Mouse (Mus musculus) cerebellum, adult 18-20 months (tissue): ENCODE data around the gene Dll4.

ENCODE experiments used
- DNase-seq, 2 experiments: peaks; one replicate each; pipeline ENCODE4 v3.0.0; 2021

Gene Dll4

DNA sequence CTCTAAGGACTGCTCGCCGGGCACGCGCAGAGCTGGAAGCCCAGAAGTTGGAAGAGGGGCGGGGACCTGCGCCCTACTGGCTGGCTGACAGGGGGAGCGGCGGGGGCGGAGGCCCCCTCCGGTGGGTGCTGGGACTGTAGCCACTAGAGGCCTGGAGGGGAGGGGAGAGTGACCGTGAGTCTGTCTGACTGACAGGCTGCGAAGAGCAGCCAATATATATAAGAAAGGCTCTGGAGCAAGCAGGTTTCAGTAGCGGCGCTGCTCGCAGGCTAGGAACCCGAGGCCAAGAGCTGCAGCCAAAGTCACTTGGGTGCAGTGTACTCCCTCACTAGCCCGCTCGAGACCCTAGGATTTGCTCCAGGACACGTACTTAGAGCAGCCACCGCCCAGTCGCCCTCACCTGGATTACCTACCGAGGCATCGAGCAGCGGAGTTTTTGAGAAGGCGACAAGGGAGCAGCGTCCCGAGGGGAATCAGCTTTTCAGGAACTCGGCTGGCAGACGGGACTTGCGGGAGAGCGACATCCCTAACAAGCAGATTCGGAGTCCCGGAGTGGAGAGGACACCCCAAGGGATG lies at the start of gene Dll4:
Gene Dll4 (plus strand): TSS at position 217 of the 576 bp plus-strand sequence.
- no peak for DNase-seq

DNA sequence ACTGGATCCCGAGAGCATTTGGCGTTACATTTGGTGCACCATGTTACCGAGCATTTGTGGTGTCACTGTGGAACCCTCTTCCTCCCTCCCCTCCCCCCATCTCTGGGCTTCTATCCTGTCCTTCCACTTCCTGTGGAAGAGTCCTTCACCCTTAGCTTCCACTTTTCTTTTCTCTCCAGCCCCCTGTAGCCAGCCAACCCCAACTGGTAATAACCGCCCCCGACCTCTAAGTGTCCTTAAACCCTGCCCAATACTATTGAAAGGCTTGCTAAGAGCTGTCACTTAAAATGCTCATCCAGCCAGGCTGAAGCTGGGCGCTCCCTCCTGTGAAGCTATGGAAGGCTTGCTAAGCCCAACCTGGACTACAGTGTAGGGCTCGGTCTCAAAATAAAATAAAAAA lies 48.7 kb upstream of the Dll4 start:
- no peak for DNase-seq

DNA sequence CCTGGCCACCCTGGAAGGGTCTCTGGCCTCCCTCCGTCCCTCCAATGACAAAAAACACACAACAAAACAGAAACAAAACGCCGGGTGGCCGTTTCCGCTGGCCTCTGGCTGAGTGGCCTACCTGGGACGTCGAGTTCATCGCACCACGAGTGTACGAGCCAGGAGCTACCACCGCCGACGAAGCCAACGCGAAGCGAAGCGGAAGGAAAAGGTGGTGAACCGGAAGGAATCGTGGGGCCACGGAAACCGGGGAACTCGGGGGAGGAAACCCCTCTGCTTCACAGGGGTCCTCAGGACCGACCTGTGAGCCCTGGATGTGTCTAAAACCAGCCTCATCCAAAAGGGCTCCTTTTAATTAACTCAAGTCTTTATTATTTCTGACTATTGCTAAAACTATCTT lies 47.8 kb upstream of the Dll4 start:
- no peak for DNase-seq

DNA sequence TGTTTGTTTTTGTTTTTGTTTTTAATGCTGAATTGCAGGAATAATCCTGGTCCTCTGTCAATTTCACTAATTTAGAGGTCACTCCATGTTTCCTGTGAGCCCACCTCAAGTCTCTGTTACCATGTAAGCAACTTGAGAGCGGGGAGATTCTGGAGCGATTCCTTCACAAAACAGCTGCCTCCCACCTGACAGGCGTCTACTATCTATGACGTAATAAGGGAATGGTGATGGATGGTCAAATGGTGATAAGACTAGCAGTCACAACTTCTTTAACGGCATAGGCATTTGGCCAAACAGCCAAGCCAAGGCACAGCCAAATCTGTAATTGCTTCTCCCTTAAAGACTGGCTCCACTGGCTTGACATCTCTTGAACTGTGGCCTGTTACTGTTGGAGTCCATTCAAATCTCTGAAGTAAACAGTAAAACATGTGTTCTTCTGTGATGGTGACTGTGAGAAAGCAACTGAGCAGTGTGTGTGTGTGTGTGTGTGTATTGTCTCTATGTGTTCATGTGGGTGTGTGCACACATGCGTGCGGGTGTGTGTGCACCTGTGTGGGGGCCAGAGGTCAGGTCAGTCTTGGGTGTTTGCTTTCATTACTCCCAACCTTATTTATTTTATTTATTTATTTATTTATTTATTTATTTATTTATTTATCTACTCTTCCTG lies 43.6 kb upstream of the Dll4 start:
- no peak for DNase-seq

GRCm38 (mm10) chr2:119287372-119287771 lies 38.2 kb upstream of the Dll4 start:
- DNase-seq, result no peak

- peak; percentile 98 to 99 for DNase-seq
These were observed 37.2 kb upstream of the Dll4 start, which contains the start of gene Vps18 for GRCm38 (mm10) chr2:119288270-119288882. Gene Vps18, plus strand, starts transcription at chr2:119288740.

- peak in 1 of 2 experiments; percentile 50 for DNase-seq
These were observed 36.6 kb upstream of the Dll4 start for GRCm38 (mm10) chr2:119289014-119289416.

- peak in 1 of 2 experiments; percentile 22 for DNase-seq
These were observed 33.3 kb upstream of the Dll4 start for GRCm38 (mm10) chr2:119292281-119292680.

GRCm38 (mm10) chr2:119292852-119293251 lies 32.7 kb upstream of the Dll4 start:
- peak; percentile 78 to 85 for DNase-seq

GRCm38 (mm10) chr2:119293311-119293710 lies 32.3 kb upstream of the Dll4 start:
- peak in 1 of 2 experiments; percentile 45 for DNase-seq

- peak; percentile 71 to 74 for DNase-seq
These were observed 31.7 kb upstream of the Dll4 start for GRCm38 (mm10) chr2:119293776-119294390.

DNA sequence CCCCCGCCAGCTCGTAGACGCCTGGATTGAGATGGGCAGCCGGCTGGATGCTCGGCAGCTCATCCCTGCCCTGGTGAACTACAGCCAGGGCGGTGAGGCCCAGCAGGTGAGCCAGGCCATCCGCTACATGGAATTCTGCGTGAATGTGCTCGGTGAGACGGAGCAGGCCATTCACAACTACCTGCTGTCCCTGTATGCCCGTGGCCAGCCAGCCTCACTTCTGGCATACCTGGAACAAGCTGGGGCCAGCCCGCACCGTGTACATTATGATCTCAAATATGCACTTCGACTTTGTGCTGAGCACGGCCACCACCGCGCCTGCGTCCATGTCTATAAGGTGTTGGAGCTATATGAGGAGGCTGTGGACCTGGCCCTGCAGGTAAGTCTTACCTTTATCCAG lies 31.2 kb upstream of the Dll4 start:
- peak; percentile 41 to 61 for DNase-seq

- no peak for DNase-seq
These were observed 28.8 kb upstream of the Dll4 start for GRCm38 (mm10) chr2:119296756-119297155.

GRCm38 (mm10) chr2:119297506-119297905 lies 28.1 kb upstream of the Dll4 start:
- DNase-seq, result no peak

DNA sequence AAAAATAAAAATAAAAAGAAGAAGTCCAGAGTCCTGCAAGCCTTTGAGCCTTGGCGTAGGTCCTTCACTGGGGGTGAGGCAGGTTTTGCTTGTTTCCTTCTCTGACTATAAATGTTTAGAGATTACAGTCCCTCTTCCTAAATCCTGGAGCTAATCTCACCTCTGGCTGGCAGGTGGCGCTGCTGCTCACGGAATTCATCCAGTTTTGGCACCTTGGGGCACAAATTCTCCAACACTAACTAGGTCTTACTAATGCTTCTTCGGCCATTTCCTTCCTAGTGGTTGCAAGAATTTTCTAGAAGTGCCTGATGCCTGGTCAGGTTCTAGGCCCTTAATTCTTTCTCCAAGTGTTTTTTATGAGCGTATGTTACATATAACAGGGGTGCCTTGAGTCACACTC lies 27.3 kb upstream of the Dll4 start:
- DNase-seq, result peak; percentile 71 to 80

DNA sequence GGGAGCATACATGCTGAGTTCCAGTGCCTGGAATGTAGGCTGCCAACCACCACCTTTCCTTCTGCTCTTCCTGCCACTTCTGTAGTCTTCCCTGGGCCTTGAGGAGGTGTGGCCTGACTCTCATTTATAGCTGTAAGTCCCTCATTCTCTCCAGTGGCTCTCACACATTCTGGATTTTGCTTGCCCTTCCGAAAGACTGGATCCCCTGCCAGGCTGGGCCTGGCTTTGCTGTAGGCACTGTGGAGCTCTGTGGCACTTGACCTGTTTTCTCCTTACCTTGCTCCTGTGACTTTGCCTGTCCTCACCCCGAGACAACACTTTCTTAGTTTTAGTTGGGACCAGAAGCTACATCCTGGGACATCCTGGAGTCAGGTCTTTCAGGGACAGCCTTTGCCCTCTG lies 26.7 kb upstream of the Dll4 start:
- no peak for DNase-seq

DNA sequence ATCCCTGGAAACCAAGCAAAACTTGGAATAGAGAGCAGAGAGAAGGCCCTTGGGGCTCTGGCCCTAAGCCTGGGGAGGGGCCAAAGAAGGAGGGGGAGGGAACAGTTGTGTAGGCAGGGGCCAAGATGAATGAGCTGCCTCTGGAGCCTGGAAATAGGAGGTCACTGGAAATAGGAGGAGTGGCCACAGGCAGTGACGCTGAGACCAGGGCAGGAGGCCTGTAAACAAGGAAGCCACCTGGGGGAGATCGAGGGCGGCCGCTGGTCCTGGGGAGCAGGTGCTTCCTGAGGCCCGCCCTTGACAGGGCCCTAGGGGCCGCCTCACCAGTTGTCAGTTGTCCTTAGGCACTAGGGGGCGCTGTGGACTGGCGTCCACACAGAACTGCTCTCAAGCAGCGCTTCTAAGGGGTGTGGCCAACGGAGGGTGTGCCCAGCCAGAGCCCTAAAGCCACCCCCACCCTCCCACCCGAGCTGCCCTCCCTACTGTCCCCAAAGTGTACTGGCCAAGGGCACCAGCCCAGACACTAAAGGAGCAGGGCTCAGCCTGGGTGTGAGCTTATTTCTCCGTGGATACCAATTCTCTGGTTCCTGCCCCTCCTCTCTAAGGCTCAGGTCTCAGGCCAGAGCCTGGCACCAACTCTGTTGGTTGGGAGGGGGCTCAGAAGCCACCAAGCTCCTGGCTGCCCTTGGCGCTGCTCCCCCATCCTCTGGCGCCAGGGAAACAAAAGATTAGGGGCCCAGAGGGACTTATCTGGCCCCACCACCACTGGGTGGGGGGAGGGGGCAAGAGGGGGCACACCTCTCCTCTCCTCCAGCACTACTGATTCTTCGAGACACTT lies 25.4 kb upstream of the Dll4 start:
- DNase-seq, result peak; percentile 67 to 70

GRCm38 (mm10) chr2:119300819-119301493 lies 24.6 kb upstream of the Dll4 start:
- no peak for DNase-seq

GRCm38 (mm10) chr2:119302876-119303275 lies 22.7 kb upstream of the Dll4 start:
- DNase-seq, result no peak

DNA sequence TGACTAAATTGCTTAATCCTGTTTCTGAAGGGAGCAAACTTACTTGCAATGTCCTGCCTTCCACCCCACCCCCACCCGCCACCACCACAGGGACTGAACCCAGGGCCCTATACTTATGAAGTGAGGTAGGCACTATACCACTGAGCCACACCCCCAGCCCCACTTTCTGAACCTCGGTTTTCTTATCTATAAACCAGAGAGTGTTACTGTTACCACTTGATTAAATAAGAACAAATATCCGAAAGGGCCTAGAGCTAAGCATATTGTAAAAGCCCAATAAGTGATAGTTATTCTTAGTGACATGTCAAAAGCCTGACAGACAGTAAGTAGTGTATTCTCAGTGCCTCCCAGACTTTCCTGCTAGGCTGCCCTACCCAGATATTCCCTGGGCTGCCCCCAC lies 21.2 kb upstream of the Dll4 start:
- no peak for DNase-seq

DNA sequence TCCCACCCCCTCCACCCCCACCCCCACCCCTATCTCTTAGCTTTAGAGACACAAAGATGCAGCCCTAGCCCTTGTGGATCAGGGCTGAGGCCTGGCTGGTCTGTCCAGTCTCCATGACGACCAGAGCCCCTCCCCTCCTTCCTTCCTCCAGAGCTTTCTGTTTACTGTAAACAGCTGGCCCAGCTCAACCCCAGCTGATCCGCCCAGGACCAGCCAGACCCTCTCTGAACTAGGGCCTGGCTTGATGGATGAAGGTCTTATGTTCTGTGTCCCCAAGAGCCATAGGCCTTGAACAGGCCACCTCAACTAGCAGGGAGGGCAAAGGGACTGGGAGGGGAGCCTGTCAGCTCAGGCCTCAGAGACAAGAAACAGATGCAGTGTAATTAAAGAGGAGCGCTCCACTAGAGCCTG lies 20.8 kb upstream of the Dll4 start:
- no peak for DNase-seq

DNA sequence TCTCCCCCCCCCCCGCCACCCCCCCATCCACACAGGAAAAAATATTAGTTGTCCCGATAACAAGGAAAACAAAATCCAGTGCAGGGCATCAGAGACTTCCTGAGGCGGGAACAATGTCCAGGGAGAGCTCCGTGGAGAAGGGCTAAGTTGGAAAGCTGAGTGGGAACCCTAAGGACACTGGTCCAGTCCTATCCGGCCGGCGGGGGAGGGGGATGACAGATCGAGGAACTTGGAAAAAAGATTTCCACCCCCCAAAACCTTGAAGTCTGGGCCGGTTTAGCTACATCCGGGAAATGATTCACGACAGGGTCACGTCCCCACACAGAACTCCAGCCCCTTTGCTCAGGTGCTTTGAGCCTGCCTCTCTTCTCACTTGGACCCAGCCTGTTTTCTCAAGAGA lies 14.0 kb upstream of the Dll4 start:
- DNase-seq, result no peak
